ENCODE assay signal across 9 mouse cellular contexts in the genomic region with DNA sequence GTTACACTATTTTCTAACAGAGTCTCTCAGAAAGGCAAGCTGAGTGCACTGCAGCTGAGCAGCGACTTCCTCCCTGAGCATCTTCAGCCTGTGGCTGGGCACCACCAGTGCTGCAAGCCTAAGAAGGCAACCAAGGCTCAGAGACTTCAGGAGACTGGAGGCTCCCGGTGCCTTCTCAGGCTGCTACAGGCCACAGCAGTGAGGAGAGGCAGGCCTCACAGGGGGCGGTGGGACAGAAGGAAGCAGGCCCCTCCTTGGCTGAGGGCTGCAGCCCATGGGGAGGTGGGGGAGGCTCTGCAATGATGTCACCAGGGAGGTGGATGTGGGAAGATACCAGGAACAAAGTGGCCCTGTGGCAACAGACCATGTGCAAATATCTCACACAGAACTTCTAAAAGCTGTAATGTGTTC. TPM values are rescaled to one million over a fixed set of nuclear protein-coding genes. Genes with fewer than 3 reads are reported as not detected.
DNase-seq lines count a peak whose midpoint lies in the region; ATAC-seq and TF ChIP-seq lines count a peak whose summit lies in the region.
"Had no signal": no experiment of that assay in that cellular context is flagged by ENCODE, and none has a peak within 500 bp of the region (broad histone marks: within the 10 kb centered on the region; RNA-seq: fewer than 3 reads in every experiment).

No protein-coding gene starts in this region.

- TF ChIP-seq EP300 in stomach, postnatal 0 days (optimal IDR thresholded peaks at IDR 0.05), result no peak

- DNase-seq in frontal cortex, postnatal 14 days (ENCODE audit: low spot score in 2 of 2), result no peak
- DNase-seq in stomach, postnatal 0 days (ENCODE audit: low spot score), result no peak
- no peak for DNase-seq in hindbrain, embryonic 11.5 days (ENCODE audit: low spot score)
- DNase-seq in layer of hippocampus, adult 8-10 months (ENCODE audit: low spot score in 2 of 2), result no peak

- H3K27ac ChIP-seq in stomach, embryonic 14.5 days (ENCODE audit: low read length), result 0 out of 2 replicates have a peak overlapping the region, but pooled peaks have one; percentile 52
- H3K27ac ChIP-seq in stomach, postnatal 0 days (replicated peaks), result no peak overlapping the region
- peak overlapping the region; percentile 45; the same call in 1 of the 2 replicates for H3K27ac ChIP-seq in hindbrain, embryonic 11.5 days (ENCODE audit: low read depth, low read length)
- H3K27ac ChIP-seq in neural tube, embryonic 13.5 days (replicated peaks), result peak overlapping the region; percentile 93

- H3K4me3 ChIP-seq in stomach, embryonic 14.5 days (ENCODE audit: low read depth, low read length), result no peak overlapping the region
- H3K4me3 ChIP-seq in stomach, postnatal 0 days (ENCODE audit: low read depth, low read length), result no peak overlapping the region
- H3K4me3 ChIP-seq in hindbrain, embryonic 11.5 days (ENCODE audit: low read depth, low read length), result no peak overlapping the region
- no peak overlapping the region for H3K4me3 ChIP-seq in neural tube, embryonic 13.5 days
- H3K4me3 ChIP-seq: liver, embryonic 15.5 days had no signal

- no peak for TF ChIP-seq CTCF in stomach, postnatal 0 days (IDR thresholded peaks at IDR 0.05; ENCODE audit: low read depth)

- no peaks in the 10 kb centered on the region for H3K36me3 ChIP-seq in stomach, embryonic 14.5 days (ENCODE audit: control insufficient read depth, insufficient read depth, low read length)
- no peaks in the 10 kb centered on the region for H3K36me3 ChIP-seq in stomach, postnatal 0 days (ENCODE audit: control insufficient read depth, insufficient read depth, low read length)
- no peaks in the 10 kb centered on the region for H3K36me3 ChIP-seq in hindbrain, embryonic 11.5 days (ENCODE audit: control insufficient read depth, insufficient read depth, low read length)
- peaks cover 17% of the 10 kb centered on the region for H3K36me3 ChIP-seq in neural tube, embryonic 13.5 days

- H3K9ac ChIP-seq in stomach, embryonic 14.5 days (replicated peaks; ENCODE audit: low read depth, low read length), result no peak overlapping the region
- H3K9ac ChIP-seq in stomach, postnatal 0 days (ENCODE audit: low read length), result no peak overlapping the region
- H3K9ac ChIP-seq in hindbrain, embryonic 11.5 days (ENCODE audit: low read depth, low read length), result peak overlapping the region; percentile 31; the same call in 1 of the 2 replicates
- peak overlapping the region; percentile 57; the same call in 1 of the 2 replicates for H3K9ac ChIP-seq in neural tube, embryonic 13.5 days
- H3K9ac ChIP-seq: liver, embryonic 15.5 days had no signal

- H3K9me3 ChIP-seq in stomach, embryonic 14.5 days (ENCODE audit: control insufficient read depth, low read depth, low read length), result no peaks in the 10 kb centered on the region
- no peaks in the 10 kb centered on the region for H3K9me3 ChIP-seq in stomach, postnatal 0 days (ENCODE audit: control insufficient read depth, low read length)
- no peaks in the 10 kb centered on the region for H3K9me3 ChIP-seq in hindbrain, embryonic 11.5 days (ENCODE audit: control insufficient read depth, low read length)
- H3K9me3 ChIP-seq in neural tube, embryonic 13.5 days, result no peaks in the 10 kb centered on the region
- H3K9me3 ChIP-seq: liver, embryonic 15.5 days had no signal

- no peaks in the 10 kb centered on the region for H3K27me3 ChIP-seq in stomach, embryonic 14.5 days (ENCODE audit: control insufficient read depth, insufficient read depth, low read length)
- no peaks in the 10 kb centered on the region for H3K27me3 ChIP-seq in stomach, postnatal 0 days (ENCODE audit: control insufficient read depth, insufficient read depth, low read length)
- no peaks in the 10 kb centered on the region for H3K27me3 ChIP-seq in hindbrain, embryonic 11.5 days (ENCODE audit: control insufficient read depth, insufficient read depth, low read length)
- H3K27me3 ChIP-seq in neural tube, embryonic 13.5 days, result no peaks in the 10 kb centered on the region
- H3K27me3 ChIP-seq: liver, embryonic 15.5 days had no signal

- H3K4me1 ChIP-seq in stomach, embryonic 14.5 days (ENCODE audit: control insufficient read depth, insufficient read depth, low read length), result no peaks in the 10 kb centered on the region
- no peaks in the 10 kb centered on the region for H3K4me1 ChIP-seq in stomach, postnatal 0 days (replicated peaks; ENCODE audit: control insufficient read depth, insufficient read depth)
- no peaks in the 10 kb centered on the region; the same call in 1 of the 2 replicates for H3K4me1 ChIP-seq in hindbrain, embryonic 11.5 days (replicated peaks; ENCODE audit: control insufficient read depth, insufficient read depth, low read length)
- H3K4me1 ChIP-seq in neural tube, embryonic 13.5 days (replicated peaks), result peaks cover 42% of the 10 kb centered on the region
- H3K4me1 ChIP-seq: liver, embryonic 15.5 days had no signal

- peak; percentile 10 for ATAC-seq in frontal cortex, adult (ENCODE audit: low TSS enrichment)
- no peak for ATAC-seq in stomach, embryonic 14.5 days (ENCODE audit: insufficient number of reproducible peaks, insufficient read depth, low FRiP score, low read depth)
- ATAC-seq in stomach, postnatal 0 days (ENCODE audit: low FRiP score, low TSS enrichment), result no peak
- ATAC-seq in hindbrain, embryonic 11.5 days (ENCODE audit: low FRiP score), result peak; percentile 44; the same call in 1 of the 2 replicates
- peak; percentile 40 for ATAC-seq in neural tube, embryonic 13.5 days (ENCODE audit: low read depth)
- no peak for ATAC-seq in megakaryocyte, adult 5-6 weeks (ENCODE audit: poor library complexity, severe bottlenecking)

- 47% methylated on average over 3 of the region's 3 CpGs for WGBS in stomach, embryonic 14.5 days
- WGBS in stomach, postnatal 0 days, result 50% methylated on average over 3 of the region's 3 CpGs
- WGBS in hindbrain, embryonic 11.5 days, result 34% methylated on average over 3 of the region's 3 CpGs
- 29% methylated on average over 3 of the region's 3 CpGs for WGBS in neural tube, embryonic 13.5 days

- no peak overlapping the region for H3K4me2 ChIP-seq in stomach, embryonic 14.5 days (replicated peaks; ENCODE audit: low read depth, low read length)
- H3K4me2 ChIP-seq in stomach, postnatal 0 days (replicated peaks; ENCODE audit: low read depth), result no peak overlapping the region
- H3K4me2 ChIP-seq in hindbrain, embryonic 11.5 days (replicated peaks; ENCODE audit: low read depth, low read length), result no peak overlapping the region
- no peak overlapping the region for H3K4me2 ChIP-seq in neural tube, embryonic 13.5 days
- H3K4me2 ChIP-seq: liver, embryonic 15.5 days had no signal

RNA-seq across cellular contexts. Expression of a gene that starts 25.1 kb away (rescaled TPM):
- polyA plus RNA-seq in stomach, embryonic 14.5 days (2014; fragmentation: Nextera tagmentation; extraction: Ambion mirVana), result 78.2 and 79.1 TPM in 2 replicates
- polyA plus RNA-seq in stomach, postnatal 0 days (2015; fragmentation: Nextera tagmentation; extraction: Ambion mirVana), result 50.9 and 55.2 TPM in 2 replicates
- polyA plus RNA-seq in hindbrain, embryonic 11.5 days (2014; fragmentation: Nextera tagmentation; extraction: Ambion mirVana), result 51.5 and 53.5 TPM in 2 replicates
- polyA plus RNA-seq in neural tube, embryonic 13.5 days (2015; fragmentation: Nextera tagmentation; extraction: Ambion mirVana), result 29.6 and 30.5 TPM in 2 replicates
- 28.8 and 32.0 TPM in 2 replicates for total RNA-seq in megakaryocyte, adult 5-6 weeks (2015)
- 7.6 and 9.1 TPM in 2 replicates for total RNA-seq in megakaryocyte, adult 5-6 weeks (2017)
- 10 to 100 TPM; 41.6 to 48.1 (median 43.4) TPM for total RNA-seq in layer of hippocampus, adult 8-10 months (2022)

RNA-seq across cellular contexts. Expression of a gene that starts 50.2 kb away (rescaled TPM):
- 39.1 and 40.7 TPM in 2 replicates for polyA plus RNA-seq in stomach, embryonic 14.5 days (2014; fragmentation: Nextera tagmentation; extraction: Ambion mirVana)
- polyA plus RNA-seq in stomach, postnatal 0 days (2015; fragmentation: Nextera tagmentation; extraction: Ambion mirVana), result 16.6 and 16.7 TPM in 2 replicates
- polyA plus RNA-seq in hindbrain, embryonic 11.5 days (2014; fragmentation: Nextera tagmentation; extraction: Ambion mirVana), result 36.6 and 38.4 TPM in 2 replicates
- 36.5 and 40.5 TPM in 2 replicates for polyA plus RNA-seq in neural tube, embryonic 13.5 days (2015; fragmentation: Nextera tagmentation; extraction: Ambion mirVana)
- total RNA-seq in megakaryocyte, adult 5-6 weeks (2015), result 25.9 and 29.7 TPM in 2 replicates
- 34.3 and 40.3 TPM in 2 replicates for total RNA-seq in megakaryocyte, adult 5-6 weeks (2017)
- 10 to 100 TPM; 56.4 to 64.8 (median 59.1) TPM for total RNA-seq in layer of hippocampus, adult 8-10 months (2022)

RNA-seq across cellular contexts. Expression of a gene that starts 50.7 kb away (rescaled TPM):
- polyA plus RNA-seq in stomach, embryonic 14.5 days (2014; fragmentation: Nextera tagmentation; extraction: Ambion mirVana), result 29.1 and 29.8 TPM in 2 replicates
- polyA plus RNA-seq in stomach, postnatal 0 days (2015; fragmentation: Nextera tagmentation; extraction: Ambion mirVana), result 17.2 and 18.1 TPM in 2 replicates
- 25.4 and 27.7 TPM in 2 replicates for polyA plus RNA-seq in hindbrain, embryonic 11.5 days (2014; fragmentation: Nextera tagmentation; extraction: Ambion mirVana)
- polyA plus RNA-seq in neural tube, embryonic 13.5 days (2015; fragmentation: Nextera tagmentation; extraction: Ambion mirVana), result 23.9 and 25.8 TPM in 2 replicates
- 17.1 and 21.2 TPM in 2 replicates for total RNA-seq in megakaryocyte, adult 5-6 weeks (2015)
- 13.5 and 19.5 TPM in 2 replicates for total RNA-seq in megakaryocyte, adult 5-6 weeks (2017)
- 10 to 100 TPM; 13.4 to 16.3 (median 14.5) TPM for total RNA-seq in layer of hippocampus, adult 8-10 months (2022)

RNA-seq across cellular contexts. Expression of a gene that starts 51.5 kb away (rescaled TPM):
- 27.2 and 31.0 TPM in 2 replicates for polyA plus RNA-seq in stomach, embryonic 14.5 days (2014; fragmentation: Nextera tagmentation; extraction: Ambion mirVana)
- polyA plus RNA-seq in stomach, postnatal 0 days (2015; fragmentation: Nextera tagmentation; extraction: Ambion mirVana), result 22.4 and 23.9 TPM in 2 replicates
- polyA plus RNA-seq in hindbrain, embryonic 11.5 days (2014; fragmentation: Nextera tagmentation; extraction: Ambion mirVana), result 50.0 and 50.1 TPM in 2 replicates
- 59.9 and 69.6 TPM in 2 replicates for polyA plus RNA-seq in neural tube, embryonic 13.5 days (2015; fragmentation: Nextera tagmentation; extraction: Ambion mirVana)
- 21.2 and 22.7 TPM in 2 replicates for total RNA-seq in megakaryocyte, adult 5-6 weeks (2015)
- 26.9 and 33.8 TPM in 2 replicates for total RNA-seq in megakaryocyte, adult 5-6 weeks (2017)
- total RNA-seq in layer of hippocampus, adult 8-10 months (2022), result 10 to 100 TPM; 45.7 to 63.2 (median 54.1) TPM

Comparison
In these comparisons a context has a peak if more than half of its experiments do, and no peak if none do; other contexts are left out.
1. ATAC-seq: peak in frontal cortex, adult (single experiment), hindbrain, embryonic 11.5 days (single experiment) and neural tube, embryonic 13.5 days (single experiment); none in stomach, embryonic 14.5 days (single experiment), stomach, postnatal 0 days (single experiment) and megakaryocyte, adult 5-6 weeks (single experiment).
2. H3K9ac ChIP-seq: peak in hindbrain, embryonic 11.5 days (single experiment) and neural tube, embryonic 13.5 days (single experiment); none in stomach, embryonic 14.5 days (single experiment) and stomach, postnatal 0 days (single experiment).